Mouse (Mus musculus) MEL (cell line): ENCODE measurements around the gene Rspo4.

Experiments used
- CTCF ChIP-seq, 3 experiments: IDR thresholded peaks in 2 of 3; conservative IDR thresholded peaks in 1 of 3; 2 replicates each; pipeline ENCODE4 v1.5.1; 2011 to 2012; ENCODE audit warnings: low read length in 3 of 3, low read depth in 2 of 3, mild to moderate bottlenecking in 2 of 3, improper control_type of control experiment in 1 of 3, inconsistent platforms in 1 of 3, mixed read lengths in 1 of 3, moderate library complexity in 1 of 3; ENCODE audit not compliant: control insufficient read depth in 1 of 3, insufficient read depth in 1 of 3, poor library complexity in 1 of 3, severe bottlenecking in 1 of 3
- MAFK ChIP-seq: IDR thresholded peaks from 2 replicates; pipeline ENCODE4 v1.6.1; 2011; ENCODE audit warnings: low read depth, mild to moderate bottlenecking, low read length, improper control_type of control experiment, borderline replicate concordance
- SMC3 ChIP-seq: IDR thresholded peaks from 2 replicates; pipeline ENCODE4 v1.6.1; 2011; ENCODE audit warnings: low read depth, low read length, improper control_type of control experiment

DNA sequence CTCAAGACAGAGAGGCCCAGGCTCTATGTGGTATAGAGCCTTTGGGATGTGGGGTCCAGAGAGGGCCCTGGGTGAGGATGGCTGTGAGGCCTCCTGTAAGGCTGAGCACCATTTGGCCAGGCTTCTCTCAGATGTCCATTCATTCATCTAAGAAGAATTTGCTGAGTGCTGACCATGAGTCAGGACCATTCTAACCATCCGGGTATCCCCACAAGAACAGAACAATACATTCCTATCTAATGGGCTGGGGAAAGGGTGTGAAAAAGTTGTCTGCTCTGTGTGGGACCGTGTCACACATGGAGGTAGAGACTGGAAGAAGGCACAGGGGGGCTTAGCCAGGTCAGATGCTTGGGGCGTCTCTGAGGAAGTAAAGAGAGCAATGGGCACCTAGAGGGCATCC, 69.0 kb downstream of the Rspo4 start:
- no peak for TF ChIP-seq SMC3
- TF ChIP-seq CTCF (IDR thresholded peaks at IDR 0.05 in 2 of 3, conservative IDR thresholded peaks at IDR 0.05 in 1 of 3; ENCODE audit: control insufficient read depth in 1 of 3, insufficient read depth in 1 of 3, low read depth in 2 of 3, low read length in 3 of 3, poor library complexity in 1 of 3, severe bottlenecking in 1 of 3): no peak
- no peak for TF ChIP-seq MAFK
